Mouse (Mus musculus): ENCODE measurements at regions not wholly inside any gene's neighbourhood (a gene's known extent, or its start where the extent isn't known, plus 50 kb on each side); places are given as distances from the start of the nearest gene placed in this dataset.

DNA sequence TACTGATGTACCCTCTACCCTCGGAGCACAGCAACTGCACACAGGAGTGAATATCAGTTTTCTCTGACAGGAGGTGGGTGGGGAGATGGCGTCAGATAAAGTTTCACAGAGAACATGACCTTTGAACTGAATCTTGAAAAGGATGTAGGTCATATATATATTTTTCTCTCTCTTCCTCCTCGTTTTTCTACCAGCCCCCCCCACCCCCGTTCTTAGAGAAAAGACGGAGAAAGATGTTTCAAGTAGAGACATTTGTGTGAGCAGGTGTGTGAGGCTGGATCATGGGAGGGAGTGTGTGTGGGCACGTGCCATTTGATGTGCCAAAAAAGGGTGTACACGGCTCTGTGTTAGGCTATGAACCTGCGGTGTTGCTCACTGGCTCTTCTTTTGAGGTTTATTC is 72.8 kb upstream of the Rap1b start:
- H3K27me3 ChIP-seq (replicated peaks), result no peaks in the 10 kb centered on the region
- H3K4me1 ChIP-seq (ENCODE audit: control insufficient read depth in 1 of 2, insufficient read depth in 2 of 2), result peaks cover 0 to 11% of the 10 kb centered on the region in 2 experiments; a peak in 2 of 4 replicates
- H3K4me3 ChIP-seq (replicated peaks in 1 of 3; ENCODE audit: low read depth in 2 of 3, low read length in 2 of 3, poor library complexity in 1 of 3), result no peak overlapping the region
- dilution Hi-C loops (cut with MboI; ENCODE audit: extremely low pct_ligation_motif_present, extremely low pct_unique_long_range_greater_than_20kb, low sequenced_read_pairs), result no loop called here
- H3K9ac ChIP-seq (ENCODE audit: insufficient read depth, low read depth), result no peak overlapping the region
- H3K79me2 ChIP-seq (replicated peaks; ENCODE audit: control insufficient read depth, extremely low read depth, insufficient read depth, poor library complexity, severe bottlenecking), result no peaks in the 10 kb centered on the region
- no peak overlapping the region for H3K4me2 ChIP-seq (ENCODE audit: insufficient read depth, low read depth, poor library complexity, severe bottlenecking)
- in situ Hi-C loops (cut with MboI; ENCODE audit: low pct_ligation_motif_present, low pct_unique_long_range_greater_than_20kb, low sequenced_read_pairs), result no loop called here
- no peaks in the 10 kb centered on the region for H3K9me3 ChIP-seq (replicated peaks; ENCODE audit: low read length)
- TF ChIP-seq CTCF (conservative IDR thresholded peaks at IDR 0.05 in 1 of 2, IDR thresholded peaks at IDR 0.05 in 1 of 2; ENCODE audit: low read depth in 2 of 2, low read length in 2 of 2) (no peak), SIN3A (IDR thresholded peaks at IDR 0.05; ENCODE audit: low read length) (no peak), NELFE (IDR thresholded peaks at IDR 0.05; ENCODE audit: low read depth, low read length) (no peak), ZC3H11A (IDR thresholded peaks at IDR 0.05; ENCODE audit: low read depth, low read length) (no peak), USF1 (IDR thresholded peaks at IDR 0.05; ENCODE audit: low read depth, low read length) (no peak)
- H3K36me3 ChIP-seq (replicated peaks in 1 of 2; ENCODE audit: control insufficient read depth in 1 of 2, insufficient read depth in 1 of 2, low read length in 1 of 2), result no peaks in the 10 kb centered on the region
- DNase-seq (ENCODE audit: extremely low read depth), result no peak
- no peak overlapping the region for H3K27ac ChIP-seq (ENCODE audit: insufficient read depth, low read depth)

DNA sequence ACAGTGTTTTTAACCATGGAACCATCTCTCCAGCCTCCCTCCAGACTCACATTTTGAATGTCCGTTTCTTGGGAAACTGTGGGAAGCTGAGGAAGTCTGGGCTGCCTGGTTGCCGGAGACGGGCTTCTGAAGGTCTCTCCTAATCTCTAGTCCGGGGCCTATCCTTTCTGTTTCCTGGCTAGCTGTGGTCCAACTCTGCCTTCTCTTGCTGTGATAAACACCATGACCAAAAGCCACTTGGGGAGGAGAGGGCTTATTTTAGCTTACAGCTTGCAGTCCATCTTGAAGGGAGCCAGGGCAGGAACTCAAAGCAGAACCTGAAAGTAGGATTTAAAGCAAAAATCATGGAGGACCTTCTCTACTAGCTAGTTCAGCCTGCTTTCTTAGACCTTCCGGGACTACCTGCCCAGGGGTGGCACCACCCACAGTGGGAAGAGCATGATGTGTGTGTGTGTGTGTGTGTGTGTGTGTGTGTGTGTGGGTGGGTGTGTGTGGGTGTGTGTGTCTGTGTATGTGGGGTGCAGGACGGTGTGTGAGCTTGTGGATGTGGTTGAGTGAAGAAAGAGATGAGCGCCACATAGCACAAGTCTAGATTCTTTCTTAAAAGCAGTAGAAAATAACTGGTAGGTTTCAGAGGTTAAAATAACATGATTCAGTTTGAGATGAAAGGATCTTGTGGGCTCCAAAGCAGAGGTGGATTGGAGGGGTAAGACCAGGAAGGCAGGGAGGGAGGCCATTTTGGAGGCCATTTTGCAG is 73.5 kb upstream of the Rap1b start:
- Histone ChIP-seq H3K79me2 (replicated peaks; ENCODE audit: control insufficient read depth, extremely low read depth, insufficient read depth, poor library complexity, severe bottlenecking) (no peaks in the 10 kb centered on the region), H3K27ac (ENCODE audit: insufficient read depth, low read depth) (no peak overlapping the region), H3K9me3 (replicated peaks; ENCODE audit: low read length) (no peaks in the 10 kb centered on the region), H3K4me2 (ENCODE audit: insufficient read depth, low read depth, poor library complexity, severe bottlenecking) (no peak overlapping the region), H3K4me3 (replicated peaks in 1 of 3; ENCODE audit: low read depth in 2 of 3, low read length in 2 of 3, poor library complexity in 1 of 3) (no peak overlapping the region), H3K4me1 (ENCODE audit: control insufficient read depth in 1 of 2, insufficient read depth in 2 of 2) (peaks cover 0 to 11% of the 10 kb centered on the region in 2 experiments; a peak in 2 of 4 replicates), H3K9ac (ENCODE audit: insufficient read depth, low read depth) (no peak overlapping the region), H3K36me3 (replicated peaks in 1 of 2; ENCODE audit: control insufficient read depth in 1 of 2, insufficient read depth in 1 of 2, low read length in 1 of 2) (no peaks in the 10 kb centered on the region), H3K27me3 (replicated peaks) (no peaks in the 10 kb centered on the region)
- dilution Hi-C loops (cut with MboI; ENCODE audit: extremely low pct_ligation_motif_present, extremely low pct_unique_long_range_greater_than_20kb, low sequenced_read_pairs), result no loop called here
- DNase-seq (ENCODE audit: extremely low read depth), result no peak
- TF ChIP-seq ELF1 (IDR thresholded peaks at IDR 0.05; ENCODE audit: low read depth, low read length) (no peak), SIN3A (IDR thresholded peaks at IDR 0.05; ENCODE audit: low read length) (no peak)
- in situ Hi-C loops (cut with MboI; ENCODE audit: low pct_ligation_motif_present, low pct_unique_long_range_greater_than_20kb, low sequenced_read_pairs), result no loop called here

DNA sequence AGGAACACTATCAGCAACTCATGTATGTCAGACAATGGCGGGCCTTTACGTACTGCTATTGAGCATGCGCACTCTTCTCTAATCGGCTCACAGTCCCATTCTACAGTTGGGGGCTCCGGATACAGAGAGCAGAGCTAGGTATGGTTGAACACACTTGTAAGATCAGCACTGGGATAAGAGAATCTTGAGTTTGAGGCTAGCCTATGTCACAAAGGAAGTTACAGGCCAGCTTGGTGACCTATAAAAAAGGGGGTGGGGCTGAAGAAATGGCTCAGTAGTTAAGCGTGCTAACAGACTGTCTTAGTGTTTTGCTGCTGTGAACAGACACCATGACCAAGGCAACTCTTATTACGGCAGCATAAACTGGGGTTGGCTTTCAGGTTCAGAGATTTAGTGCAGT is 79.4 kb upstream of the Rap1b start:
- Histone ChIP-seq H3K36me3 (replicated peaks in 1 of 2; ENCODE audit: control insufficient read depth in 1 of 2, insufficient read depth in 1 of 2, low read length in 1 of 2) (no peaks in the 10 kb centered on the region), H3K79me2 (replicated peaks; ENCODE audit: control insufficient read depth, extremely low read depth, insufficient read depth, poor library complexity, severe bottlenecking) (no peaks in the 10 kb centered on the region), H3K4me2 (ENCODE audit: insufficient read depth, low read depth, poor library complexity, severe bottlenecking) (no peak overlapping the region), H3K9me3 (replicated peaks; ENCODE audit: low read length) (no peaks in the 10 kb centered on the region), H3K27me3 (replicated peaks) (no peaks in the 10 kb centered on the region), H3K27ac (ENCODE audit: insufficient read depth, low read depth) (no peak overlapping the region), H3K9ac (ENCODE audit: insufficient read depth, low read depth) (no peak overlapping the region), H3K4me3 (replicated peaks in 1 of 3; ENCODE audit: low read depth in 2 of 3, low read length in 2 of 3, poor library complexity in 1 of 3) (no peak overlapping the region), H3K4me1 (ENCODE audit: control insufficient read depth in 1 of 2, insufficient read depth in 2 of 2) (peaks cover 0 to 3% of the 10 kb centered on the region in 2 experiments; a peak in 2 of 4 replicates)
- TF ChIP-seq MAX (IDR thresholded peaks at IDR 0.05; ENCODE audit: low read length), result no peak
- TF ChIP-seq POLR2A (IDR thresholded peaks at IDR 0.05; ENCODE audit: low read depth, low read length), result no peak
- no peak for TF ChIP-seq USF2 (conservative IDR thresholded peaks at IDR 0.05; ENCODE audit: low read depth, low read length)
- no peak for TF ChIP-seq TBP (conservative IDR thresholded peaks at IDR 0.05; ENCODE audit: low read depth, low read length)
- DNase-seq (ENCODE audit: extremely low read depth), result no peak
- in situ Hi-C loops (cut with MboI; ENCODE audit: low pct_ligation_motif_present, low pct_unique_long_range_greater_than_20kb, low sequenced_read_pairs), result no loop called here
- dilution Hi-C loops (cut with MboI; ENCODE audit: extremely low pct_ligation_motif_present, extremely low pct_unique_long_range_greater_than_20kb, low sequenced_read_pairs), result no loop called here

Data from CH12.LX (cell line).